Mouse (Mus musculus) C3H10T1/2 (cell line): Measurements from ENCODE around the gene Gm8267. TPM values are rescaled to one million over a fixed set of nuclear protein-coding genes. Genes with fewer than 3 reads are reported as not detected.

Source experiments
- polyA plus RNA-seq, 2 experiments: library from polyadenylated mRNA; unstranded; fragments of >200 nt; fragmentation: generic; extraction: Trizol; gene quantifications; one replicate each; pipeline ENCODE4 v1.2.1; 2012; ENCODE audit warnings: missing spikeins in 2 of 2

Gene Gm8267
- not detected for polyA plus RNA-seq

GRCm38 (mm10) chr14:44750240-44750639, at the start of gene Gm8267:
Gene Gm8267 (minus strand): TSS chr14:44750340.

GRCm38 (mm10) chr14:44706356-44706755, 43.8 kb downstream of the Gm8267 start, which contains the start of gene Gm8257:
Gene Gm8257 (minus strand): TSS chr14:44706456.

Other genes with a start within 250 kb of the Gm8267 start
- not detected for gene Gm17093, start 232.1 kb downstream of the Gm8267 start, polyA plus RNA-seq
- not detected for gene Gm8247, start 167.2 kb downstream of the Gm8267 start, polyA plus RNA-seq
- gene Gm5624, start 122.4 kb downstream of the Gm8267 start, polyA plus RNA-seq: 1 to 10 TPM; 1.5 to 7.9 TPM
- not detected for gene Gm8257, start 43.9 kb downstream of the Gm8267 start, polyA plus RNA-seq
- not detected for gene Ptgdr, start 109.0 kb upstream of the Gm8267 start, polyA plus RNA-seq
- not detected for gene Ptger2, start 237.9 kb upstream of the Gm8267 start, polyA plus RNA-seq